Mouse (Mus musculus) adrenal gland (tissue): ENCODE measurements around the gene Cmbl.
"Not testable (repeated sequence)": the region's sequence is repeated elsewhere in the genome, so short reads cannot be mapped to it uniquely, and the experiment has no call there.

Experiments used
- intact Hi-C: fragments of 180-260 bp; cut with DNase I; formaldehyde crosslinking; loops from one replicate; pipeline ENCODE4 v1.15.1; 2025

Gene Cmbl

GRCm38 (mm10) chr15:31573692-31574091, 8.5 kb downstream of the Cmbl start:
- intact Hi-C loops = no loop called here

- intact Hi-C loops = no loop called here
These were observed 10.9 kb downstream of the Cmbl start for GRCm38 (mm10) chr15:31576076-31576475.

- intact Hi-C loops = not testable (repeated sequence)
These were observed 15.9 kb downstream of the Cmbl start for GRCm38 (mm10) chr15:31581086-31581485.

- intact Hi-C loops = loop anchor here (2.0 kb wide), 1 partner anchor 267 kb away; no protein-coding TSS in a partner anchor
These were observed 18.3 kb downstream of the Cmbl start for GRCm38 (mm10) chr15:31583304-31584085.

- intact Hi-C loops = loop anchor here (2.0 to 5.0 kb wide), 3 partner anchors 53 to 268 kb away; partner anchors contain the start of gene March6
These were observed 20.0 kb downstream of the Cmbl start for GRCm38 (mm10) chr15:31585238-31585637.

GRCm38 (mm10) chr15:31586088-31586487, 20.9 kb downstream of the Cmbl start:
- intact Hi-C loops = loop anchor here (5.0 kb wide), 2 partner anchors 54 to 69 kb away; partner anchors contain the start of gene March6

- intact Hi-C loops = loop anchor here (5.0 kb wide), 2 partner anchors 54 to 69 kb away; partner anchors contain the start of gene March6
These were observed 21.3 kb downstream of the Cmbl start for GRCm38 (mm10) chr15:31586519-31586918.

- intact Hi-C loops = loop anchor here (5.0 kb wide), 2 partner anchors 55 to 70 kb away; partner anchors contain the start of gene March6
These were observed 22.6 kb downstream of the Cmbl start for GRCm38 (mm10) chr15:31587789-31588188.

- intact Hi-C loops = loop anchor here (5.0 kb wide), 2 partner anchors 57 to 72 kb away; partner anchors contain the start of gene March6
These were observed 23.9 kb downstream of the Cmbl start for GRCm38 (mm10) chr15:31588989-31589640.

GRCm38 (mm10) chr15:31590176-31590575, 25.0 kb downstream of the Cmbl start:
- intact Hi-C loops = no loop called here

- intact Hi-C loops = no loop called here
These were observed 27.3 kb downstream of the Cmbl start for GRCm38 (mm10) chr15:31592531-31592930.

- intact Hi-C loops = no loop called here
These were observed 29.1 kb downstream of the Cmbl start for GRCm38 (mm10) chr15:31594260-31594659.

- intact Hi-C loops = loop anchor here (5.0 kb wide), 1 partner anchor 103 kb away; no protein-coding TSS in a partner anchor
These were observed 30.5 kb downstream of the Cmbl start for GRCm38 (mm10) chr15:31595651-31596050.

GRCm38 (mm10) chr15:31599834-31600233, 34.6 kb downstream of the Cmbl start:
- intact Hi-C loops = loop anchor here (5.0 to 10.0 kb wide), 3 partner anchors 108 to 1165 kb away; no protein-coding TSS in a partner anchor

- intact Hi-C loops = loop anchor here (10.0 kb wide), 2 partner anchors 834 to 1164 kb away; no protein-coding TSS in a partner anchor
These were observed 36.1 kb downstream of the Cmbl start for GRCm38 (mm10) chr15:31601279-31601645.

GRCm38 (mm10) chr15:31601646-31602374, 36.6 kb downstream of the Cmbl start, which contains the start of the genes Cct5 and Fam173b:
Gene Cct5, minus strand, starts transcription at chr15:31601804.
Gene Fam173b, plus strand, starts transcription at chr15:31601852.
- intact Hi-C loops = loop anchor here (10.0 kb wide), 2 partner anchors 833 to 1163 kb away; no protein-coding TSS in a partner anchor

GRCm38 (mm10) chr15:31602426-31602825, 37.2 kb downstream of the Cmbl start:
- intact Hi-C loops = loop anchor here (10.0 kb wide), 2 partner anchors 832 to 1162 kb away; no protein-coding TSS in a partner anchor

GRCm38 (mm10) chr15:31603113-31603512, 37.9 kb downstream of the Cmbl start:
- intact Hi-C loops = loop anchor here (10.0 kb wide), 2 partner anchors 832 to 1162 kb away; no protein-coding TSS in a partner anchor

GRCm38 (mm10) chr15:31606821-31607220, 41.6 kb downstream of the Cmbl start:
- intact Hi-C loops = loop anchor here (10.0 kb wide), 2 partner anchors 828 to 1158 kb away; no protein-coding TSS in a partner anchor

- intact Hi-C loops = loop anchor here (10.0 kb wide), 2 partner anchors 634 to 974 kb away; partner anchors contain the start of gene Sema5a
These were observed 45.8 kb downstream of the Cmbl start for GRCm38 (mm10) chr15:31611027-31611426.
